Mouse (Mus musculus): ENCODE measurements around the gene Ell3.

DNA sequence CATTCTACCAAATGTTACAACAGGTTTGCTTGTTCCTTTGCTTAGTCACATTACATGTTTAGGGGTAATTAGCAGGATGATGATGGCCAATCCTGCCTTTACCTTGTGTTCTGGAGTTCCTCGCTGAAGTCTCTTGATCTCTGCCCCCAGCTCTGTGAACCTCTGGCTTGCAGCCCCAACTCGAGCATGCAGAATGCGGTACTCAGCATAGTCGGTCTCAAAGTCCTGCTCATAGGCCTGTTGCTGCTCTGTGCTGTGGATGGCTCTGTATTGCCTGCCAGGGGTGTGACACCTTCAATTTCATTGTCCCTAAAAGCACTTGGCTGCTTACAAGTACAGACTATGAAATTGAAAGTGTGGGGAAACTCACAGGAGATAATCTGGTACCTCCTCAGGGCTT lies 4.3 kb downstream of the Ell3 start:
- TF ChIP-seq POLR2A (IDR thresholded peaks at IDR 0.05; ENCODE audit: insufficient read length, low read depth), result no peak
- TF ChIP-seq USF1 (IDR thresholded peaks at IDR 0.05; ENCODE audit: low read depth), result no peak
- no peak for TF ChIP-seq E2F4 (IDR thresholded peaks at IDR 0.05; ENCODE audit: insufficient read depth)
- TF ChIP-seq POLR2AphosphoS2 (IDR thresholded peaks at IDR 0.05; ENCODE audit: insufficient read length, low read depth), result peak; percentile 30
- TF ChIP-seq SRF (IDR thresholded peaks at IDR 0.05; ENCODE audit: control insufficient read depth, insufficient read length, low read depth), result no peak
- no peak for TF ChIP-seq MAX (IDR thresholded peaks at IDR 0.05; ENCODE audit: low read depth)
- no peak for TF ChIP-seq MYOD1 (IDR thresholded peaks at IDR 0.05; ENCODE audit: control insufficient read depth in 1 of 3, insufficient read length in 2 of 3, low read depth in 2 of 3)
- no peak for TF ChIP-seq MYOG (IDR thresholded peaks at IDR 0.05; ENCODE audit: control insufficient read depth in 1 of 3, insufficient read depth in 1 of 3, insufficient read length in 2 of 3, low read depth in 2 of 3)
- no peak for TF ChIP-seq TCF3 (IDR thresholded peaks at IDR 0.05; ENCODE audit: insufficient read length, low read depth)
- no peak for TF ChIP-seq TCF12 (IDR thresholded peaks at IDR 0.05; ENCODE audit: insufficient read depth, poor library complexity, severe bottlenecking)
